Mouse (Mus musculus) olfactory bulb, adult 2 months (tissue): ENCODE data around the gene Ldb2.

Source experiments
- CTCF ChIP-seq: fragments of 200-500 bp; IDR thresholded peaks from 2 replicates; pipeline ENCODE4 v1.5.1; 2012; ENCODE audit warnings: low read depth, mild to moderate bottlenecking, low read length, moderate library complexity; ENCODE audit not compliant: insufficient read depth
- POLR2A ChIP-seq: fragments of 200-500 bp; IDR thresholded peaks from 2 replicates; pipeline ENCODE4 v1.6.1; 2012; ENCODE audit warnings: mild to moderate bottlenecking, low read depth, low read length, moderate library complexity; ENCODE audit not compliant: insufficient read depth

- TF ChIP-seq CTCF, result no peak
- TF ChIP-seq POLR2A, result no peak
These were observed 315.9 kb downstream of the Ldb2 start for GRCm38 (mm10) chr5:44483426-44484106.
